Mouse (Mus musculus): Measurements from ENCODE around the gene Dynlt1f. TPM values are rescaled to one million over a fixed set of nuclear protein-coding genes. Genes with fewer than 3 reads are reported as not detected.

The Dynlt1f gene
- 44.6 and 63.9 TPM in 2 replicates for polyA plus RNA-seq (2012; rRNA removed; ENCODE audit: low replicate concordance)

GRCm38 (mm10) chr17:6655567-6656281 is at the start of gene Dynlt1f:
Gene Dynlt1f (minus strand): TSS chr17:6655900.

DNA sequence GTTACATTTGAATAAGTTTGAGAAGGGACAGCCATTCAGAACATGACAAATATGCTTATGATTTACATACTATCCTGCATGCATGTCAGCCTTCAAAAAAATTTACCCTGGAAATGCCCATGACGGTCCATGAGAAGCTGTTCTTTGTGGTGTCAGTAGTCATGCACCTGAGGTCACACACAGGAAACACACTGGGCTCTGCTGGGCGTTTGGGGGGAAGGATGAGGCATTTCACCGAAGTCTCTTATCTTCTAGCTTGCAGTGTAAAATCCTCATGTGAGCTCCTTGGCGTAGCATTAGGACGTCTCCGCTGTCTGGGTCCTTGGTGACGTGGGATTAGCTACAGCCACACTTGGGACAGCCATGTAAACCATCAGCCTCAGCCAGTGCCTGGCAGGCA is 3.1 kb upstream of the Dynlt1f start, which contains the start of gene Sytl3:
Gene Sytl3 (plus strand): TSS at position 293 of the 400 bp plus-strand sequence.

DNA sequence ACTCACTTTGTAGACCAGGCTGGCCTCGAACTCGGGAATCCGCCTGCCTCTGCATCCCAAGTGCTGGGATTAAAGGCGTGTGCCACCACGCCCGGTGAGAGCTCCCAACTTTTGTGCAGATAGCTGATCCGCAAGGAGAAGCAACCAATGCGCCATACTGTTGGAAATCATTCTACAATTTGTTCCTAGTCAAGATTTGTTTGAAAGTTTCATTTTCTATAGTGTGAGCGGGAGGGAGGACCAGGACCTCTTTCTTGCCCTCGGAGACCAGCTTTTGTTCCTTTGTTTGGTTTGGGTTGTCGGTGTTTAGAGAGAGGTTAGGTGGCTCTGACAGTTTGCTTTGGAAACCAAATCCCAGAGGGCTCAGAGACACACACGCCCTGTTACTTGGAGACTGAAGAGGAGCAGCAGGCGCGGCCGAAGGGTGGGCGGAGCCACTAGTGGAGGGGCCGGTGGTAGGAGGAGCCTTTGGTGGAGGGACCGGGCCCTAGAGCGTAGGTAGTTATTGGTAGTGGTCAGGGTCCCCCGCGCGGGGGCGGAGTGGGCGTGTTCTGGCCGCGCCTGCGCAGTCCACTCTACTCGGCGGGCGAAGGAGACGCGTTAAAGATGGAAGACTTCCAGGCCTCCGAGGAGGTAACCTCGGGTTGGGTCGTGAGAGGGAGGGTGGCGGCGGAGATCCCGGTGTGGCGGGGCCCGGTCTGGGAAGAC is 54.3 kb downstream of the Dynlt1f start, which contains the start of gene Dynlt1c:
Gene Dynlt1c (plus strand): TSS at position 468 of the 708 bp plus-strand sequence.

Other genes starting within 250 kb of the Dynlt1f start
- 291 and 349 TPM in 2 replicates for gene Dynlt1b, start 225.8 kb downstream of the Dynlt1f start, polyA plus RNA-seq (2012; rRNA removed; ENCODE audit: low replicate concordance)
- gene Dynlt1c, start 54.2 kb downstream of the Dynlt1f start, polyA plus RNA-seq (2012; rRNA removed; ENCODE audit: low replicate concordance): 4.6 and 4.7 TPM in 2 replicates
- 2.0 and 7.4 TPM in 2 replicates for gene Sytl3, start 3.2 kb upstream of the Dynlt1f start, polyA plus RNA-seq (2012; rRNA removed; ENCODE audit: low replicate concordance)
- 102 and 171 TPM in 2 replicates for gene Ezr, start 126.9 kb upstream of the Dynlt1f start, polyA plus RNA-seq (2012; rRNA removed; ENCODE audit: low replicate concordance)